Mouse (Mus musculus): ENCODE data around the gene Ugt2b5.
"Not testable (repeated sequence)": the region's sequence is repeated elsewhere in the genome, so short reads cannot be mapped to it uniquely, and the experiment has no call there.

Ugt2b5 gene

GRCm38 (mm10) chr5:87140196-87140595 is at the start of gene Ugt2b5:
Ugt2b5 (minus strand) TSS chr5:87140318.
- not testable (repeated sequence) for DNase-seq

GRCm38 (mm10) chr5:87175780-87176179 is 35.7 kb upstream of the Ugt2b5 start:
- DNase-seq: not testable (repeated sequence)

GRCm38 (mm10) chr5:87174671-87175070 is 34.6 kb upstream of the Ugt2b5 start:
- peak; percentile 41 for DNase-seq

GRCm38 (mm10) chr5:87147741-87148454 is 7.8 kb upstream of the Ugt2b5 start:
- DNase-seq: no peak

GRCm38 (mm10) chr5:87142865-87143456 is 2.8 kb upstream of the Ugt2b5 start:
- DNase-seq: peak; percentile 27

GRCm38 (mm10) chr5:87103697-87104096 is 36.4 kb downstream of the Ugt2b5 start:
- DNase-seq: not testable (repeated sequence)

- DNase-seq: no peak
Observed at GRCm38 (mm10) chr5:87092346-87093027, 47.6 kb downstream of the Ugt2b5 start, which contains the start of gene Ugt2b36. Ugt2b36 (minus strand) TSS chr5:87092555.

- no peak for DNase-seq
Observed at GRCm38 (mm10) chr5:87091111-87091510, 49.0 kb downstream of the Ugt2b5 start.

- DNase-seq: no peak
Observed at GRCm38 (mm10) chr5:87089264-87089663, 50.9 kb downstream of the Ugt2b5 start.

GRCm38 (mm10) chr5:87086269-87086668 is 53.8 kb downstream of the Ugt2b5 start:
- no peak for DNase-seq

Measured in kidney, postnatal 10 days (tissue).